Mouse (Mus musculus) MEL (cell line): ENCODE measurements around the gene Hsd3b5. TPM values are rescaled to one million over a fixed set of nuclear protein-coding genes. Genes with fewer than 3 reads are reported as not detected.
"Not testable (repeated sequence)": the region's sequence is repeated elsewhere in the genome, so short reads cannot be mapped to it uniquely, and the experiment has no call there.

Source experiments
- DNase-seq: peaks from one replicate; pipeline ENCODE4 v3.0.0; 2011; ENCODE audit warnings: low read depth, low spot score
- H3K27ac ChIP-seq: 2 replicates; pipeline ENCODE4 v1.5.1; 2012; ENCODE audit warnings: low read depth, mild to moderate bottlenecking, control low read depth, low read length, moderate library complexity; ENCODE audit not compliant: control insufficient read depth
- H3K27me3 ChIP-seq, 2 experiments: fragments of 150-350 bp in 1 of 2; sonication (generic) in 1 of 2; 2 replicates each; pipeline ENCODE4 v1.6.1; 2012; ENCODE audit warnings: low read length in 2 of 2, mild to moderate bottlenecking in 2 of 2, improper control_type of control experiment in 1 of 2, moderate library complexity in 1 of 2; ENCODE audit not compliant: insufficient read depth in 2 of 2, control insufficient read depth in 1 of 2
- H3K36me3 ChIP-seq, 2 experiments: 2 replicates each; pipeline ENCODE4 v1.6.1; 2012 to 2014; ENCODE audit warnings: low read length in 2 of 2, improper control_type of control experiment in 1 of 2, inconsistent platforms in 1 of 2, mild to moderate bottlenecking in 1 of 2; ENCODE audit not compliant: insufficient read depth in 2 of 2, control insufficient read depth in 1 of 2
- H3K4me1 ChIP-seq, 2 experiments: fragments of 150-350 bp in 1 of 2; sonication (generic) in 1 of 2; 2 replicates each; pipeline ENCODE4 v1.6.1; 2012; ENCODE audit warnings: low read length in 2 of 2, improper control_type of control experiment in 1 of 2, mild to moderate bottlenecking in 1 of 2; ENCODE audit not compliant: insufficient read depth in 2 of 2, control insufficient read depth in 1 of 2
- H3K4me3 ChIP-seq, 2 experiments: fragments of 150-350 bp in 1 of 2; sonication (generic) in 1 of 2; 2 replicates each; pipeline ENCODE4 v1.5.1; 2012; ENCODE audit warnings: low read depth in 2 of 2, low read length in 2 of 2, mild to moderate bottlenecking in 2 of 2, moderate library complexity in 2 of 2, control low read depth in 1 of 2, improper control_type of control experiment in 1 of 2; ENCODE audit not compliant: control insufficient read depth in 1 of 2, insufficient read depth in 1 of 2
- H3K79me2 ChIP-seq: 2 replicates; pipeline ENCODE4 v1.6.1; 2012; ENCODE audit warnings: mild to moderate bottlenecking, low read length, moderate library complexity; ENCODE audit not compliant: control insufficient read depth, poor library complexity, insufficient read depth
- H3K9ac ChIP-seq: 2 replicates; pipeline ENCODE4 v1.6.1; 2012; ENCODE audit warnings: low read depth, mild to moderate bottlenecking, control low read depth, low read length, moderate library complexity; ENCODE audit not compliant: control insufficient read depth, poor library complexity, severe bottlenecking
- H3K9me3 ChIP-seq: fragments of 150-350 bp; sonication (generic); replicated peaks from 2 replicates; pipeline ENCODE4 v1.6.1; 2012; ENCODE audit warnings: mild to moderate bottlenecking, low read length, improper control_type of control experiment, moderate library complexity; ENCODE audit not compliant: insufficient read depth
- polyA plus RNA-seq, 2 experiments: library from polyadenylated mRNA; stranded (reverse) in 1 of 2; unstranded in 1 of 2; fragments of >175 nt in 1 of 2; fragments of >200 nt in 1 of 2; gene quantifications; 2 replicates each; pipeline versions ENCODE4 v1.2.1 to v1.2.4; 2012; ENCODE audit warnings: low replicate concordance in 2 of 2, low read depth in 1 of 2; ENCODE audit not compliant: insufficient read length in 2 of 2, insufficient read depth in 1 of 2, missing spikeins in 1 of 2
- total RNA-seq: library from RNA; depleted of rRNA; stranded (reverse); fragments of 300-350 nt; gene quantifications from 2 replicates; pipeline ENCODE4 v1.2.3, GENCODE M21; 2012; rRNA removed

Hsd3b5 gene
- total and polyA plus RNA-seq, 3 experiments: not detected

DNA sequence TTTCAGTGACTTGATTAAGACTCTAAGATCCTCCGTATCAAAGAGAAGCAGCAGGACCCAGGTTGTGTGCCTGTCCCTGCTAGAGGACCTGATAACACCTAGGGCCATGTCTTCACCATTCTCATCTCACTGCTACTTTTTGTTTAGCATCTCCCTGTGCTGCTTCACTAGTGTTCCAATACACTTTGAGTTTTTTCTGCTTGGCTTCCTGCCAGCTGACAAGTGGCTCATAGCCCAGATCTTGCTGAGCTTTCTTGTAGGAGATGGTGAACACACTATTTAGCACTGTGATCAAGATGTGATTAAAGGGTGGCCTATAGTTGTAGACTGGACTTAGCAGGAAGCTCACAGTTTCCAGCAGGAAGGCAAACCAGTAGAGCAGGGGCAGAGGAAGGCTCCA lies 49.0 kb downstream of the Hsd3b5 start:
- H3K4me3 ChIP-seq, H3K9me3 ChIP-seq, H3K79me2 ChIP-seq, H3K27me3 ChIP-seq, H3K9ac ChIP-seq, H3K27ac ChIP-seq, H3K4me1 ChIP-seq, H3K36me3 ChIP-seq: not testable (repeated sequence)
- DNase-seq: peak; percentile 5

Other genes with a start within 250 kb of the Hsd3b5 start
- gene Zfp697, start 247.8 kb downstream of the Hsd3b5 start, total RNA-seq: 0.03 and 0.04 TPM in 2 replicates
- not detected for gene Zfp697, start 247.8 kb downstream of the Hsd3b5 start, polyA plus RNA-seq
- not detected in 2 replicates for gene Gm4450, start 173.1 kb downstream of the Hsd3b5 start, total RNA-seq
- not detected for gene Gm4450, start 173.1 kb downstream of the Hsd3b5 start, polyA plus RNA-seq
- not detected in 2 replicates for gene Hsd3b4, start 119.7 kb downstream of the Hsd3b5 start, total RNA-seq
- gene Hsd3b4, start 119.7 kb downstream of the Hsd3b5 start, polyA plus RNA-seq: not detected
- gene Gm10681, start 41.4 kb downstream of the Hsd3b5 start, total RNA-seq: not detected in 2 replicates
- not detected for gene Gm10681, start 41.4 kb downstream of the Hsd3b5 start, polyA plus RNA-seq
- not detected in 2 replicates for gene Hsd3b2, start 94.3 kb upstream of the Hsd3b5 start, total RNA-seq
- not detected for gene Hsd3b2, start 94.3 kb upstream of the Hsd3b5 start, polyA plus RNA-seq
- not detected in 2 replicates for gene Hsd3b3, start 132.9 kb upstream of the Hsd3b5 start, total RNA-seq
- not detected for gene Hsd3b3, start 132.9 kb upstream of the Hsd3b5 start, polyA plus RNA-seq
- not detected in 2 replicates for gene Hsd3b6, start 184.2 kb upstream of the Hsd3b5 start, total RNA-seq
- gene Hsd3b6, start 184.2 kb upstream of the Hsd3b5 start, polyA plus RNA-seq: not detected
- gene Hsd3b1, start 229.5 kb upstream of the Hsd3b5 start, total RNA-seq: 0.10 TPM in 1 of 2 replicates, not detected in the other
- under 1 TPM in 1 of 2 experiments, not detected in 1; 0.04 TPM for gene Hsd3b1, start 229.5 kb upstream of the Hsd3b5 start, polyA plus RNA-seq